Mouse (Mus musculus) brain, embryonic 14.5 days (tissue): ENCODE measurements around the gene Usp48. TPM values are rescaled to one million over a fixed set of nuclear protein-coding genes. Genes with fewer than 3 reads are reported as not detected.

ENCODE experiments used
- DNase-seq: peaks from one replicate; pipeline ENCODE4 v3.0.0-alpha.2; 2011; ENCODE audit warnings: low read depth
- CTCF ChIP-seq: fragments of 200-500 bp; IDR thresholded peaks from 2 replicates; pipeline ENCODE4 v1.5.1; 2012; ENCODE audit warnings: inconsistent platforms, mild to moderate bottlenecking, moderate library complexity, borderline replicate concordance; ENCODE audit not compliant: insufficient read depth, insufficient read length; ENCODE audit errors: extremely low read depth
- POLR2A ChIP-seq: fragments of 200-500 bp; IDR thresholded peaks from 2 replicates; pipeline ENCODE4 v1.6.1; 2012; ENCODE audit warnings: mild to moderate bottlenecking, inconsistent platforms, borderline replicate concordance; ENCODE audit not compliant: poor library complexity, insufficient read depth, insufficient read length, severe bottlenecking; ENCODE audit errors: extremely low read depth
- polyA plus RNA-seq: library from polyadenylated mRNA; depleted of rRNA; stranded (reverse); fragments of >200 nt; gene quantifications from 2 replicates; pipeline ENCODE4 v1.2.3, GENCODE M21; 2012

The Usp48 gene
- polyA plus RNA-seq, 1 experiment, result 134 TPM

- TF ChIP-seq POLR2A (no peak), CTCF (no peak)
- DNase-seq, result no peak
Observed at GRCm38 (mm10) chr4:137628400-137628799, 34.8 kb downstream of the Usp48 start.

- DNase-seq, result no peak
- no peak for TF ChIP-seq POLR2A
- no peak for TF ChIP-seq CTCF
Observed at GRCm38 (mm10) chr4:137629354-137629753, 35.8 kb downstream of the Usp48 start.

- TF ChIP-seq POLR2A (no peak), CTCF (no peak)
- no peak for DNase-seq
Observed at GRCm38 (mm10) chr4:137630153-137630552, 36.6 kb downstream of the Usp48 start.

GRCm38 (mm10) chr4:137631596-137631995, 38.0 kb downstream of the Usp48 start:
- DNase-seq, result no peak
- no peak for TF ChIP-seq CTCF
- no peak for TF ChIP-seq POLR2A

GRCm38 (mm10) chr4:137633394-137633793, 39.8 kb downstream of the Usp48 start:
- DNase-seq, result no peak
- TF ChIP-seq POLR2A, result no peak
- TF ChIP-seq CTCF, result no peak

GRCm38 (mm10) chr4:137636597-137636996, 43.0 kb downstream of the Usp48 start:
- no peak for DNase-seq
- no peak for TF ChIP-seq POLR2A
- TF ChIP-seq CTCF, result no peak

GRCm38 (mm10) chr4:137641556-137641955, 48.0 kb downstream of the Usp48 start:
- DNase-seq, result no peak

GRCm38 (mm10) chr4:137642101-137642500, 48.5 kb downstream of the Usp48 start:
- no peak for TF ChIP-seq POLR2A
- no peak for TF ChIP-seq CTCF
- DNase-seq, result no peak

More at GRCm38 (mm10) chr4:137641556-137641955, 48.0 kb downstream of the Usp48 start:
- no peak for TF ChIP-seq POLR2A
- no peak for TF ChIP-seq CTCF

- no peak for DNase-seq
- TF ChIP-seq POLR2A (no peak), CTCF (no peak)
Observed at GRCm38 (mm10) chr4:137643459-137643858, 49.9 kb downstream of the Usp48 start.

GRCm38 (mm10) chr4:137646262-137646661, 52.7 kb downstream of the Usp48 start:
- DNase-seq, result no peak

GRCm38 (mm10) chr4:137647648-137648047, 54.1 kb downstream of the Usp48 start:
- DNase-seq, result no peak
- no peak for TF ChIP-seq POLR2A
- no peak for TF ChIP-seq CTCF

More at GRCm38 (mm10) chr4:137646262-137646661, 52.7 kb downstream of the Usp48 start:
- TF ChIP-seq CTCF (no peak), POLR2A (no peak)

- DNase-seq, result peak; percentile 28
- TF ChIP-seq POLR2A (no peak), CTCF (no peak)
Observed at GRCm38 (mm10) chr4:137648230-137648629, 54.7 kb downstream of the Usp48 start.

GRCm38 (mm10) chr4:137650912-137651311, 57.4 kb downstream of the Usp48 start:
- TF ChIP-seq POLR2A, result no peak
- no peak for TF ChIP-seq CTCF
- no peak for DNase-seq

GRCm38 (mm10) chr4:137652835-137653346, 59.3 kb downstream of the Usp48 start:
- TF ChIP-seq CTCF, result no peak
- no peak for TF ChIP-seq POLR2A
- no peak for DNase-seq
